In the genomic region with DNA sequence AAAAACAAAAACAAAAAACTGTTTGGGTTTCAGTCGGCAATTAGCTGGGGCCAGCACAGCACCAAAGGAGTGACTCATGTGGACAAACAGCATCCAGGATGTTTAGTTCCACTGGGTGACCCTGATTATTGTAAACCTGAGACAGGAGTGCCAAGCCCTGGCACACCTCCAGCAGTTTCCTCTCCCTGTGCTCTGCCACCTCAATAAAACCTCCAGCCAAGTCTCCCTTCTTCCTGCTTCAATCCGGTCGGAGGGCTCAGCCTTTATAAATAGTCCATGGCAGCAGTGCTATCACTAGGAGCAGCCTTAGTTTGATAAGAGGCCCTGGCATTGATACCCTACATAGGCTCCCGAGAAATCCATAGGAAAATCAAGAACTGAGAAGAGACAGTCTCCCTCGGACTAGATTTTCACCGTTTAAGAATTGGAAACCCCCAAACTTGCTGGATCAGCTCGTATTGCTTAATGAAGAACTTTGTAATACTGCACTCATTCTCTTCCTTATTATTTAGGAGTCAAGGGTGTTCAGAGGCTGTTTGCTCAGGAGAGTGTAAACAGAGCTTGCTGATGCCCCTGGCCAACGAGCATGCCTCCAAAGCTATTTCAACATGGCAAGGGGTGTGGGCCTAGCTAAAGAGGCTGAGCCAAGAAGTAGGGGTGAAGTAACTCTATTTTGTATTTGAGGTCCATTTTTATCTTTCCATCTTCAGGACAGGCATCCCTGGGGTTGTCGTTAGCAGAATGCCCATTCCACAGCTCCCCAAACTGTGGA, we compare ENCODE assay signal across 11 mouse cellular contexts. TPM values are rescaled to one million over a fixed set of nuclear protein-coding genes. Genes with fewer than 3 reads are reported as not detected.
DNase-seq lines count a peak whose midpoint lies in the region; ATAC-seq and TF ChIP-seq lines count a peak whose summit lies in the region.
"Had no signal": no experiment of that assay in that cellular context is flagged by ENCODE, and none has a peak within 500 bp of the region (broad histone marks: within the 10 kb centered on the region; RNA-seq: fewer than 3 reads in every experiment).

No protein-coding gene starts in this region.

- no peaks in the 10 kb centered on the region for H3K9me3 ChIP-seq in midbrain, postnatal 0 days (ENCODE audit: low read length)
- no peaks in the 10 kb centered on the region for H3K9me3 ChIP-seq in midbrain, embryonic 16.5 days (replicated peaks; ENCODE audit: control insufficient read depth, low read length, poor library complexity, severe bottlenecking)
- H3K9me3 ChIP-seq: midbrain, embryonic 15.5 days had no signal

- H3K36me3 ChIP-seq in midbrain, postnatal 0 days (ENCODE audit: insufficient read depth, low read length) = no peaks in the 10 kb centered on the region
- H3K36me3 ChIP-seq in midbrain, embryonic 16.5 days (ENCODE audit: control insufficient read depth, insufficient read depth, low read length) = no peaks in the 10 kb centered on the region
- no peaks in the 10 kb centered on the region for H3K36me3 ChIP-seq in testis, adult 2 months (ENCODE audit: control insufficient read depth, insufficient read depth, low read length)
- H3K36me3 ChIP-seq: midbrain, embryonic 15.5 days had no signal

- no peak overlapping the region for H3K4me3 ChIP-seq in midbrain, postnatal 0 days (ENCODE audit: low read depth, low read length)
- H3K4me3 ChIP-seq in midbrain, embryonic 16.5 days (ENCODE audit: low read depth, low read length) = no peak overlapping the region
- H3K4me3 ChIP-seq in testis, adult 2 months (ENCODE audit: control insufficient read depth, low read depth, low read length) = peak overlapping the region; percentile 30
- H3K4me3 ChIP-seq: erythroblast, embryonic 14.5 days; midbrain, embryonic 15.5 days had no signal

- H3K27ac ChIP-seq in midbrain, postnatal 0 days (ENCODE audit: low read depth, low read length) = no peak overlapping the region
- H3K27ac ChIP-seq in midbrain, embryonic 16.5 days (ENCODE audit: low read length) = no peak overlapping the region
- H3K27ac ChIP-seq in testis, adult 2 months (ENCODE audit: control insufficient read depth, insufficient read depth, low read depth, low read length) = no peak overlapping the region
- H3K27ac ChIP-seq: midbrain, embryonic 15.5 days had no signal

- peaks cover 3% of the 10 kb centered on the region; the same call in 1 of the 2 replicates for H3K4me1 ChIP-seq in midbrain, postnatal 0 days (ENCODE audit: insufficient read depth, low read length)
- peaks cover 6% of the 10 kb centered on the region for H3K4me1 ChIP-seq in midbrain, embryonic 16.5 days (ENCODE audit: control insufficient read depth, insufficient read depth, low read length)
- H3K4me1 ChIP-seq in testis, adult 2 months (ENCODE audit: control insufficient read depth, insufficient read depth, low read length) = peaks cover 2% of the 10 kb centered on the region

- no peak for ATAC-seq in cerebellum, adult (ENCODE audit: insufficient number of reproducible peaks, low FRiP score, low TSS enrichment)
- no peak for ATAC-seq in midbrain, postnatal 0 days (ENCODE audit: low FRiP score)
- no peak for ATAC-seq in midbrain, embryonic 16.5 days
- ATAC-seq in megakaryocyte-erythroid progenitor cell, adult 5-6 weeks (replicated peaks; ENCODE audit: low FRiP score, low TSS enrichment, poor library complexity, severe bottlenecking) = no peak
- ATAC-seq: midbrain, embryonic 15.5 days had no signal

- WGBS in midbrain, postnatal 0 days = 77% methylated on average over 9 of the region's 9 CpGs
- 78% methylated on average over 9 of the region's 9 CpGs for WGBS in midbrain, embryonic 16.5 days

- H3K9ac ChIP-seq in midbrain, postnatal 0 days (replicated peaks; ENCODE audit: low read length, poor library complexity, severe bottlenecking) = no peak overlapping the region
- H3K9ac ChIP-seq in midbrain, embryonic 16.5 days (ENCODE audit: low read depth, low read length) = no peak overlapping the region
- H3K9ac ChIP-seq: midbrain, embryonic 15.5 days had no signal

- no peak for TF ChIP-seq POLR2A in testis, adult 2 months (IDR thresholded peaks at IDR 0.05; ENCODE audit: control insufficient read depth, low read depth, low read length)

- TF ChIP-seq CTCF in midbrain, postnatal 0 days (IDR thresholded peaks at IDR 0.05) = no peak
- TF ChIP-seq CTCF in testis, adult 2 months (IDR thresholded peaks at IDR 0.05; ENCODE audit: control insufficient read depth, insufficient read depth, insufficient replicate concordance, low read depth, low read length) = no peak

- H3K4me2 ChIP-seq in midbrain, postnatal 0 days (ENCODE audit: low read depth, low read length, poor library complexity, severe bottlenecking) = no peak overlapping the region
- H3K4me2 ChIP-seq in midbrain, embryonic 16.5 days (ENCODE audit: low read length) = no peak overlapping the region
- H3K4me2 ChIP-seq: midbrain, embryonic 15.5 days had no signal

- no peaks in the 10 kb centered on the region for H3K27me3 ChIP-seq in midbrain, postnatal 0 days (ENCODE audit: insufficient read depth, low read length)
- H3K27me3 ChIP-seq in midbrain, embryonic 16.5 days (ENCODE audit: control insufficient read depth, insufficient read depth, low read depth, low read length) = no peaks in the 10 kb centered on the region
- H3K27me3 ChIP-seq in testis, adult 2 months (ENCODE audit: control insufficient read depth, insufficient read depth, low read length) = no peaks in the 10 kb centered on the region
- H3K27me3 ChIP-seq: midbrain, embryonic 15.5 days had no signal

- peak; percentile 61 to 67 for DNase-seq in cerebellum, postnatal 14 days
- peak; percentile 14 for DNase-seq in midbrain, postnatal 0 days (ENCODE audit: low spot score)
- peak; percentile 44 to 68 for DNase-seq in kidney, postnatal 36 days
- DNase-seq in T-cell, adult 2 months (ENCODE audit: low spot score) = no peak

RNA-seq across cellular contexts. Expression of gene 1700013F07Rik, which starts 0.7 kb away (rescaled TPM):
- total RNA-seq in midbrain, postnatal 0 days (2014; rRNA removed) = 2.4 and 3.4 TPM in 2 replicates
- polyA plus RNA-seq in midbrain, postnatal 0 days (2015; fragmentation: Nextera tagmentation; extraction: Ambion mirVana) = 3.8 and 4.4 TPM in 2 replicates
- 3.1 and 4.4 TPM in 2 replicates for polyA plus RNA-seq in midbrain, embryonic 16.5 days (2015; fragmentation: Nextera tagmentation; extraction: Ambion mirVana)
- 680 and 743 TPM in 2 replicates for polyA plus RNA-seq in testis, adult 2 months (2012; rRNA removed)
- total RNA-seq in megakaryocyte-erythroid progenitor cell, adult 5-6 weeks (2014; fragmentation: Nextera tagmentation) = not detected in 2 replicates
- not detected in 2 replicates for total RNA-seq in megakaryocyte-erythroid progenitor cell, adult 5-6 weeks (2017)
- polyA plus RNA-seq: erythroblast, embryonic 14.5 days; intestine, embryonic 14.5 days had no signal

RNA-seq across cellular contexts. Expression of gene 5330417C22Rik, which starts 3.0 kb away (rescaled TPM):
- 10.1 and 16.1 TPM in 2 replicates for total RNA-seq in midbrain, postnatal 0 days (2014; rRNA removed)
- 19.8 and 22.9 TPM in 2 replicates for polyA plus RNA-seq in midbrain, postnatal 0 days (2015; fragmentation: Nextera tagmentation; extraction: Ambion mirVana)
- 20.8 and 21.5 TPM in 2 replicates for polyA plus RNA-seq in midbrain, embryonic 16.5 days (2015; fragmentation: Nextera tagmentation; extraction: Ambion mirVana)
- polyA plus RNA-seq in testis, adult 2 months (2012; rRNA removed) = 144 and 149 TPM in 2 replicates
- total RNA-seq in megakaryocyte-erythroid progenitor cell, adult 5-6 weeks (2014; fragmentation: Nextera tagmentation) = 0.49 TPM in 1 of 2 replicates, not detected in the other
- 5.0 TPM in 1 of 2 replicates, not detected in the other for total RNA-seq in megakaryocyte-erythroid progenitor cell, adult 5-6 weeks (2017)

RNA-seq across cellular contexts. Expression of gene Tmem167b, which starts 29.0 kb away (rescaled TPM):
- total RNA-seq in midbrain, postnatal 0 days (2014; rRNA removed) = 35.6 and 50.2 TPM in 2 replicates
- polyA plus RNA-seq in midbrain, postnatal 0 days (2015; fragmentation: Nextera tagmentation; extraction: Ambion mirVana) = 40.4 and 41.7 TPM in 2 replicates
- polyA plus RNA-seq in midbrain, embryonic 16.5 days (2015; fragmentation: Nextera tagmentation; extraction: Ambion mirVana) = 55.8 and 60.3 TPM in 2 replicates
- polyA plus RNA-seq in testis, adult 2 months (2012; rRNA removed) = 3.2 and 4.0 TPM in 2 replicates
- total RNA-seq in megakaryocyte-erythroid progenitor cell, adult 5-6 weeks (2014; fragmentation: Nextera tagmentation) = 8.1 and 15.6 TPM in 2 replicates
- total RNA-seq in megakaryocyte-erythroid progenitor cell, adult 5-6 weeks (2017) = 29.1 and 36.7 TPM in 2 replicates

RNA-seq across cellular contexts. Expression of gene Taf13, which starts 38.2 kb away (rescaled TPM):
- 7.0 and 11.3 TPM in 2 replicates for total RNA-seq in midbrain, postnatal 0 days (2014; rRNA removed)
- 43.2 and 44.1 TPM in 2 replicates for polyA plus RNA-seq in midbrain, postnatal 0 days (2015; fragmentation: Nextera tagmentation; extraction: Ambion mirVana)
- polyA plus RNA-seq in midbrain, embryonic 16.5 days (2015; fragmentation: Nextera tagmentation; extraction: Ambion mirVana) = 55.5 and 59.1 TPM in 2 replicates
- polyA plus RNA-seq in testis, adult 2 months (2012; rRNA removed) = 7.3 and 12.1 TPM in 2 replicates
- 8.2 and 16.8 TPM in 2 replicates for total RNA-seq in megakaryocyte-erythroid progenitor cell, adult 5-6 weeks (2014; fragmentation: Nextera tagmentation)
- total RNA-seq in megakaryocyte-erythroid progenitor cell, adult 5-6 weeks (2017) = 9.3 and 16.8 TPM in 2 replicates
- polyA plus RNA-seq: erythroblast, embryonic 14.5 days had no signal

RNA-seq across cellular contexts. Expression of gene Wdr47, which starts 57.8 kb away (rescaled TPM):
- total RNA-seq in midbrain, postnatal 0 days (2014; rRNA removed) = 77.6 and 84.9 TPM in 2 replicates
- 80.1 and 86.0 TPM in 2 replicates for polyA plus RNA-seq in midbrain, postnatal 0 days (2015; fragmentation: Nextera tagmentation; extraction: Ambion mirVana)
- 124 and 128 TPM in 2 replicates for polyA plus RNA-seq in midbrain, embryonic 16.5 days (2015; fragmentation: Nextera tagmentation; extraction: Ambion mirVana)
- polyA plus RNA-seq in testis, adult 2 months (2012; rRNA removed) = 11.2 and 14.3 TPM in 2 replicates
- total RNA-seq in megakaryocyte-erythroid progenitor cell, adult 5-6 weeks (2014; fragmentation: Nextera tagmentation) = 3.9 and 7.8 TPM in 2 replicates
- 5.4 and 19.6 TPM in 2 replicates for total RNA-seq in megakaryocyte-erythroid progenitor cell, adult 5-6 weeks (2017)

Comparison
In these comparisons a context has a peak if more than half of its experiments do, and no peak if none do; other contexts are left out.
1. RNA of gene 1700013F07Rik, which starts 0.7 kb away (polyA plus RNA-seq): 680 to 743 TPM in testis, adult 2 months; 3.8 to 4.4 TPM in midbrain, postnatal 0 days and 3.1 to 4.4 TPM in midbrain, embryonic 16.5 days; every median in the first group is over 100 times any median in the second.